Mouse (Mus musculus) heart, adult 2 months (tissue): Measurements from ENCODE around the gene 5730522E02Rik. TPM values are rescaled to one million over a fixed set of nuclear protein-coding genes. Genes with fewer than 3 reads are reported as not detected.

Source experiments
- DNase-seq, 2 experiments: peaks; one replicate each; pipeline ENCODE4 v3.0.0; 2021
- H3K27ac ChIP-seq: fragments of 200-600 bp; 2 replicates; pipeline ENCODE4 v1.8.1; 2022
- H3K27me3 ChIP-seq: fragments of 200-500 bp; 2 replicates; pipeline ENCODE4 v1.6.1; 2012; ENCODE audit warnings: mild to moderate bottlenecking, low read length, inconsistent platforms, mixed read lengths; ENCODE audit not compliant: control insufficient read depth, insufficient read depth
- H3K36me3 ChIP-seq: fragments of 200-500 bp; 2 replicates; pipeline ENCODE4 v1.6.1; 2012; ENCODE audit warnings: low read length, inconsistent platforms; ENCODE audit not compliant: control insufficient read depth, insufficient read depth
- H3K4me1 ChIP-seq: fragments of 200-500 bp; 2 replicates; pipeline ENCODE4 v1.6.1; 2011; ENCODE audit warnings: low read length; ENCODE audit not compliant: control insufficient read depth, insufficient read depth
- H3K4me3 ChIP-seq: fragments of 200-600 bp; 2 replicates; pipeline ENCODE4 v1.8.1; 2022
- H3K79me2 ChIP-seq: fragments of 200-500 bp; replicated peaks from 2 replicates; pipeline ENCODE4 v1.6.1; 2012; ENCODE audit warnings: mild to moderate bottlenecking, inconsistent platforms, low read length, moderate library complexity, mixed read lengths; ENCODE audit not compliant: control insufficient read depth, insufficient read depth
- H3K9ac ChIP-seq: fragments of 200-500 bp; 2 replicates; pipeline ENCODE4 v1.6.1; 2012; ENCODE audit warnings: low read depth, mild to moderate bottlenecking, control low read depth, inconsistent platforms, low read length, mixed read lengths
- CTCF ChIP-seq: fragments of 200-600 bp; IDR thresholded peaks from 2 replicates; pipeline ENCODE4 v1.8.1; 2022; ENCODE audit warnings: antibody characterized with exemption, mild to moderate bottlenecking, moderate library complexity
- EP300 ChIP-seq: fragments of 200-500 bp; IDR thresholded peaks from 2 replicates; pipeline ENCODE4 v1.6.1; 2011; ENCODE audit warnings: low read depth, low read length, control low read depth; ENCODE audit not compliant: insufficient read depth
- POLR2A ChIP-seq: fragments of 200-500 bp; IDR thresholded peaks from 2 replicates; pipeline ENCODE4 v1.6.1; 2011; ENCODE audit warnings: mild to moderate bottlenecking, low read depth, low read length, control low read depth; ENCODE audit not compliant: insufficient read depth
- WGBS: fragments of 180-500 bp; shearing (Covaris S2); methylation state at CpG from one replicate; pipeline ENCODE4 v1.1.7; 2018; 5-methylcytosine and 5-hydroxymethylcytosine counted together
- intact Hi-C: fragments of 180-260 bp; cut with DNase I; formaldehyde crosslinking; loops from one replicate; pipeline ENCODE4 v1.15.1; 2025
- polyA plus RNA-seq: library from polyadenylated mRNA; depleted of rRNA; stranded (reverse); fragments of >200 nt; gene quantifications from 2 replicates; pipeline ENCODE4 v1.2.3, GENCODE M21; 2012
- total RNA-seq, 2 experiments: library from RNA; stranded (reverse); gene quantifications; 2 replicates each; pipeline ENCODE4 v1.2.3; 2021

The 5730522E02Rik gene
- total and polyA plus RNA-seq, 3 experiments, result not detected

DNA sequence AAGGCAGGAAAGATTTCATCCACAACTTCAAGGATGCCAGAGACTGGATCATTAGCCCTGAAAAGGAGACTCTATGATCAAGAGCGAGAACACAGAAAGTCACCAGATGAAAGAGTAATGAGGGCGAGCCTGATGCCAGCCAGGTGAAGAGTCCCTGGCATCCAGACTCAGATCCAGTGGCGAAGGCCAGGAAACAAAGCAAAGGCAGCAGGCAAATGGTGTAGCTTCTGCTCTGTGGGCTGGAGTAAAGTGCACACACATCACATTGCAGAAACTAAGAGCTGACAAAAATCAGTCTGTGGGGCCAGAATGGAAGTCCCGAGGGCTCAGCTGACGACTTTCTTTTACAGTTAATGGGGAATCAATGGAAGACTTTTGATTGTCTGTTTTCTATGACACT lies 7.7 kb downstream of the 5730522E02Rik start:
- Histone ChIP-seq H3K27ac (no peak overlapping the region), H3K9ac (no peak overlapping the region), H3K4me1 (no peaks in the 10 kb centered on the region), H3K36me3 (no peaks in the 10 kb centered on the region), H3K27me3 (no peaks in the 10 kb centered on the region), H3K4me3 (no peak overlapping the region), H3K79me2 (no peaks in the 10 kb centered on the region)
- 80% methylated on average over 5 of the region's 5 CpGs for WGBS
- intact Hi-C loops, result loop anchor here (10.0 kb wide), 1 partner anchor 292 kb away; no protein-coding TSS in a partner anchor
- TF ChIP-seq CTCF (no peak), POLR2A (no peak), EP300 (no peak)
- DNase-seq, result no peak

DNA sequence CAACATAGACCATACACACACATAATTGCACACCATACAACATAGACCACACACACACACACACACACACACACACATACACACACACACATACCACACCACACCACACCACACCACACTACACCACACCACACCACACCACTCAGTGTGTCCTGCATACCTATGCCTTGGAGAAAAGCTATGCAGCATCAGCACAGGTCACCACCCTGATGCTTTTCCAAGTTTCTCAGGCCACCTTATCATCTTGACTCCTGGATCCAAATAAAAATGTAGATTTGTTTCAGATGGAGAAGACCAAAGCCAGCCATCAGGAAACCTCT lies 8.8 kb downstream of the 5730522E02Rik start:
- TF ChIP-seq CTCF, result no peak
- no peak for TF ChIP-seq POLR2A
- no peak for TF ChIP-seq EP300
- intact Hi-C loops, result loop anchor here (10.0 kb wide), 1 partner anchor 293 kb away; no protein-coding TSS in a partner anchor

GRCm38 (mm10) chr11:26200970-26201777 lies 9.4 kb downstream of the 5730522E02Rik start:
- Histone ChIP-seq H3K4me3 (no peak overlapping the region), H3K4me1 (no peaks in the 10 kb centered on the region), H3K27me3 (no peaks in the 10 kb centered on the region), H3K36me3 (no peaks in the 10 kb centered on the region), H3K79me2 (no peaks in the 10 kb centered on the region), H3K27ac (no peak overlapping the region), H3K9ac (no peak overlapping the region)
- peak in 1 of 2 experiments; percentile 9 for DNase-seq
- 46% methylated on average over 4 of the region's 4 CpGs for WGBS
- intact Hi-C loops, result loop anchor here (10.0 kb wide), 1 partner anchor 294 kb away; no protein-coding TSS in a partner anchor
- TF ChIP-seq EP300 (no peak), POLR2A (no peak), CTCF (peak; percentile 70)

More for the DNA sequence above, 8.8 kb downstream of the 5730522E02Rik start:
- Histone ChIP-seq H3K4me3 (no peak overlapping the region), H3K4me1 (no peaks in the 10 kb centered on the region), H3K36me3 (no peaks in the 10 kb centered on the region), H3K27ac (no peak overlapping the region), H3K9ac (no peak overlapping the region), H3K79me2 (no peaks in the 10 kb centered on the region), H3K27me3 (no peaks in the 10 kb centered on the region)
- no peak for DNase-seq

DNA sequence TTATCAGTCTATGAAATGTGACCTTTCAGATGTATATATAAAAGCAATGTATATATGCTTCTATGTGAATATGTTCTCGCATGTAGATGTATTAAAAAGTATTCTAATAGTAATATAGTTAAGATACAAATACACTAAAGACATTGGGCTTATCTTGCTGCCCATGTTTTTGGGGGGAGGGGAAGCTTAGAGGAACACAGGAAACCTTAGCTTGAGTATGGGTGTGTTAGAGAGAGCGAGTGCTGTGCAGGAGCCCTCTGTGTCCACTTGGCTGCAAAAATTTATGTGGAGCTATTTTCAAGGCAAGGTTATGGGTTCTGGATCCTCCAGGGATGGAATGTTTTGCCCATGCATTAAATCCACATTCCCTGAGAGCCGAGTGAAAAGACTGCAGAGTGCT lies 15.1 kb downstream of the 5730522E02Rik start:
- DNase-seq, result no peak
- Histone ChIP-seq H3K79me2 (no peaks in the 10 kb centered on the region), H3K36me3 (no peaks in the 10 kb centered on the region), H3K4me3 (no peak overlapping the region), H3K4me1 (no peaks in the 10 kb centered on the region), H3K9ac (no peak overlapping the region), H3K27me3 (no peaks in the 10 kb centered on the region), H3K27ac (no peak overlapping the region)
- WGBS, result 68% methylated on average over 3 of the region's 3 CpGs
- intact Hi-C loops, result no loop called here
- TF ChIP-seq CTCF (no peak), POLR2A (no peak), EP300 (no peak)

DNA sequence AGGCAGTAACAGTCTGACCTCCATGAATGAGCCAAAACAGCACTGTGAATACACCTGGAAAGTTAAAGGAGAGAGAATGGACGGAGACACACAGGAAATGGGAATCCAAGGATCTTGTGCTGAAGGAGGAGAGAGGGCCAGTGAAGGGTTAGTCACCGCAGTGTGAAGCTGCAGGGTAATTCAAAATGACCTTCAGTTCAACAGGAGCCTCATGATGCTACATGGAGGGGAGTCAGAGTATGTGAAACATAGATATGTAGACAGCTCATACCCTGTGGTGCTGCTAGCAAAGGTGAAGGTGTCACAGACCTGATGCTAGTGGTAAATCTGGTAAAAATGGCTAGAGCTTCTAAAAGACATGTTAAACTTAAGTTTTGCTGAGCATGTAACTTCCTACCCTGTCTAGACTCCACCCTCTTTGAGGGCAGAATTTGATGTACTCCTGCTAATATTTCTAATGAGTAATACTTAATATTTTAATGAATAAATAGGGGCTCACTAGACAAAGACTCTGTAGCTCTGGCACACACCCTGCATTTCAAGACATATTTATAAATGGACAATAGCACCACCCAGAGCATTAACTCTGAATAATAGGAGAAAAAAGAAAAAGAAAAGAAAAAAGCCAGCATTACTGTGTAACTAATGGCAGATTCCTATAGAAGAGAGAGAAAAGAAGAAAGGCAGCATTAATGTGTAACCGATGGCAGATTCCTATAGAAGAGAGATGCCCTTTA lies 23.2 kb downstream of the 5730522E02Rik start:
- Histone ChIP-seq H3K4me1 (no peaks in the 10 kb centered on the region), H3K9ac (no peak overlapping the region), H3K27me3 (no peaks in the 10 kb centered on the region), H3K27ac (no peak overlapping the region), H3K4me3 (no peak overlapping the region), H3K79me2 (no peaks in the 10 kb centered on the region), H3K36me3 (no peaks in the 10 kb centered on the region)
- intact Hi-C loops, result no loop called here
- 80% methylated on average over 3 of the region's 3 CpGs for WGBS
- no peak for DNase-seq
- TF ChIP-seq CTCF (no peak), EP300 (no peak), POLR2A (no peak)

DNA sequence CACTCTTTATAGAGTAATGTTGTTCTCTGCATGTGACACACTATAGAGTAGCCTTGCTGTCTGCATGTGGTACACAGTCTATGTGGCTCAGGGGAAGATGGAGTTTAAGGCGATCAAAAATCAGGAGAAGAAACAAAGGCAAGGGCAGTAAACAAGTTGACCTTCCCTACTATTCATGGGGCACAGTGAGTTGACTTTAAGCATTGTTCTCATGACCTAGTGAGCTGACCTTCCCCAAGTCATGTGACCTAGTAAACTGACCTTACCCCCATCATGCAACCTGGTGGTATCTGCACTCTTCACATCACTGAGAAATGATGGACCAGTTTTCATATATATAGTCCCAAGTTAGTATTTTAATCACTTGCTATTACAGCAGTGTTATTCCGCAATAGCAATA lies 40.0 kb downstream of the 5730522E02Rik start:
- intact Hi-C loops, result no loop called here
- no peaks in the 10 kb centered on the region for H3K79me2 ChIP-seq
- no peak overlapping the region for H3K27ac ChIP-seq
- no peaks in the 10 kb centered on the region for H3K4me1 ChIP-seq
- no peak for DNase-seq
- WGBS, result 93% methylated on average over 2 of the region's 2 CpGs
- TF ChIP-seq CTCF (no peak), EP300 (no peak), POLR2A (no peak)
- no peaks in the 10 kb centered on the region for H3K27me3 ChIP-seq
- no peak overlapping the region for H3K9ac ChIP-seq
- H3K4me3 ChIP-seq, result no peak overlapping the region
- no peaks in the 10 kb centered on the region for H3K36me3 ChIP-seq
